Mouse (Mus musculus) ES-Bruce4 (cell line): ENCODE results near the gene Dnase1l2.

Experiments used
- CTCF ChIP-seq: IDR thresholded peaks from one replicate; pipeline ENCODE4 v1.8.1; 2011; ENCODE audit warnings: low read depth, low read length
- EP300 ChIP-seq: IDR thresholded peaks from 2 replicates; pipeline ENCODE4 v1.6.1; 2011; ENCODE audit warnings: low read depth, low read length; ENCODE audit not compliant: insufficient read depth
- POLR2A ChIP-seq: IDR thresholded peaks from one replicate; pipeline ENCODE4 v1.8.1; 2011; ENCODE audit warnings: low read length; ENCODE audit not compliant: insufficient read depth

GRCm38 (mm10) chr17:24489265-24490030 lies 46.5 kb upstream of the Dnase1l2 start:
- TF ChIP-seq EP300, result no peak
- TF ChIP-seq CTCF, result no peak
- no peak for TF ChIP-seq POLR2A
